Mouse (Mus musculus): Measurements from ENCODE around the gene Gosr1. TPM values are rescaled to one million over a fixed set of nuclear protein-coding genes. Genes with fewer than 3 reads are reported as not detected.

Gene Gosr1
- polyA plus RNA-seq, 1 experiment from 2014 or later, result 28.6 TPM

DNA sequence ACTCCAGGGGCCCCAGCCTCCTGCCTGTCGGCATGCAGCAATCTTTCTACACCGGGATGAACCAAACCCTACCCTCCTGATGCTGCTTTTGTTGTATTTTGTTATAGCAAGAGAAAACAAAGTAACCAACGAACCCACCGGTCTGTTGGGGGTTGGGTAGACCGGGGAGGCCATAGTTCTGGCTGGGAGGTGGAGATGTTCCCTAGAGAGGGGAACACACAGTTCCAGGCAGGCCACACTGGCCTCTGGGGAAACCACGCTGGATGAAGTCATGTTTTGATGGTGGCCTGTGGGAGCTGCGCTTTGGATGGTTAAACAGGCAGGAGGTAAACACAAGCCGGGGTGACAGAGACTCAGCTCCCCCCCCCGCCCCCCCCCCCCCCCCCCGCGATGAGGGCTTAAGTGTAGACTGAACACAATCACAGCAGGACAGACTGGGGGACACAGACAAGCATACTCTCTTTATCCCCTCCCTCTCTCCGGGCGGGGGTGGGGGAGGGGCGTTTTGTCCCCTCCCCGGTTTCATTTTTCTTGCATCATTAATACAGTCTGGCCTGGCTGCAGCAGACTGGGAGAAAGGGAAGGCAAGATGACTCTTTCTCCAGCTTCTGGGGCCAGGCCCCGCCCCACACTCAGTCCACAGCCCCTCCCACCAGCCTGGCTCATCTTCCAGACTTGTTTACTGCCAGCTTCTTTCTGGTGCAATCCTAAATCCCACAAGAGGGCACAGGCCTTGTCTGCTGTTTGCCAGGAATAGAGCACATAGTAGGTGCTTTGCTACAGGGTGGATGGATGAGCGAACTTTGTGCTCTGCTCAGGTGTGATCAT lies 53.5 kb downstream of the Gosr1 start:
- no peaks in the 10 kb centered on the region for H3K27me3 ChIP-seq (replicated peaks; ENCODE audit: control insufficient read depth, insufficient read depth, low read length)
- H3K4me1 ChIP-seq (replicated peaks; ENCODE audit: control insufficient read depth, insufficient read depth, low read length), result peaks cover 9% of the 10 kb centered on the region
- ATAC-seq, result no peak
- no peak overlapping the region for H3K4me2 ChIP-seq (replicated peaks; ENCODE audit: low read depth)
- WGBS, result 35% methylated on average over 14 of the region's 17 CpGs
- H3K9ac ChIP-seq (ENCODE audit: low read depth, low read length), result no peak overlapping the region
- H3K9me3 ChIP-seq (ENCODE audit: control insufficient read depth), result no peaks in the 10 kb centered on the region
- TF ChIP-seq CTCF (IDR thresholded peaks at IDR 0.05; ENCODE audit: low read depth), result no peak
- no peaks in the 10 kb centered on the region for H3K36me3 ChIP-seq (ENCODE audit: control insufficient read depth, insufficient read depth)
- no peak overlapping the region for H3K4me3 ChIP-seq (ENCODE audit: low read depth, low read length)
- H3K27ac ChIP-seq (ENCODE audit: low read depth, low read length), result no peak overlapping the region

DNA sequence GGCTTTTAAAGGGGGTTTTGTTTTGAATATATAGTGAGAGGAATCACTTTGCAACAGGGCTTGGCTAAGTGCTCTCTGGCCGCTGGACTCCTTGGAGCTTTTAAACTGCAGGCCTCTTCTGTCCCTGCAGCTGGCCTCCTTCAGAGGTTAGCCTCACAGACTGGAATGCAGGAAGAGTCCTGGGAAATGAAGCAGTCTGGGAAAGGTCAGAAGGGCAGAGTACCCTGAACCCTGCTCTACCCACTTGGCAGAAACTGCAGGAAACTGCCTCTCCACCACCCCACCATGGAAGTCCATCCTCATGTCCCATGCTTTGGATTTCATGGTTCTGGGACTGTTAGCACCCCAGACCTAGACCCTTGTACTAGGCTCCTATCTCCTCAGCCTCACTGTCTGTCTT lies 54.5 kb downstream of the Gosr1 start:
- no peak overlapping the region for H3K4me2 ChIP-seq (replicated peaks; ENCODE audit: low read depth)
- no peaks in the 10 kb centered on the region for H3K36me3 ChIP-seq (ENCODE audit: control insufficient read depth, insufficient read depth)
- H3K27ac ChIP-seq (ENCODE audit: low read depth, low read length), result no peak overlapping the region
- no peak overlapping the region for H3K9ac ChIP-seq (ENCODE audit: low read depth, low read length)
- no peaks in the 10 kb centered on the region for H3K27me3 ChIP-seq (replicated peaks; ENCODE audit: control insufficient read depth, insufficient read depth, low read length)
- no peak overlapping the region for H3K4me3 ChIP-seq (ENCODE audit: low read depth, low read length)
- ATAC-seq, result no peak
- no peak for TF ChIP-seq CTCF (IDR thresholded peaks at IDR 0.05; ENCODE audit: low read depth)
- WGBS, result 39% methylated on average over 1 of the region's 1 CpGs
- H3K4me1 ChIP-seq (replicated peaks; ENCODE audit: control insufficient read depth, insufficient read depth, low read length), result peaks cover 9% of the 10 kb centered on the region
- H3K9me3 ChIP-seq (ENCODE audit: control insufficient read depth), result no peaks in the 10 kb centered on the region

DNA sequence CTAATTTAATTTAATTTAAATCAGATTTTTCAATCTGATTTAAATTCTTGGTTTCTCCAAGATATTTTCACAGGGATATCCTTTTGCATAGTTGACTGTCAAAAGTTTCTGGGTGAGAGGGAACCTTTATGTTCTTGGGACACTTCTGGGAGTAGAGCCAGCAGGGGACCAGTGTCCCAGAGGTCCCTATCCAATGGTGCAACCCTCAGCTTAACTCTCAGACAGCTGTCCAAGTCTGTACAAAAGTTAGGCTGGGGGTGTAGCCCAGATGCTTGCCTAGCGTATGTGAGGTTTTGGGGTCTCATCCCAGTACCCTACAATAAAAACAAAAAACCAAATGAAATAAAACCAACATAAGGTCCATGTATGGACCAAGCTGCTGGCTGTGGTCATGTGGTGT lies 55.3 kb downstream of the Gosr1 start:
- 88% methylated on average over 1 of the region's 1 CpGs for WGBS
- no peak for TF ChIP-seq CTCF (IDR thresholded peaks at IDR 0.05; ENCODE audit: low read depth)
- H3K27me3 ChIP-seq (replicated peaks; ENCODE audit: control insufficient read depth, insufficient read depth, low read length), result no peaks in the 10 kb centered on the region

DNA sequence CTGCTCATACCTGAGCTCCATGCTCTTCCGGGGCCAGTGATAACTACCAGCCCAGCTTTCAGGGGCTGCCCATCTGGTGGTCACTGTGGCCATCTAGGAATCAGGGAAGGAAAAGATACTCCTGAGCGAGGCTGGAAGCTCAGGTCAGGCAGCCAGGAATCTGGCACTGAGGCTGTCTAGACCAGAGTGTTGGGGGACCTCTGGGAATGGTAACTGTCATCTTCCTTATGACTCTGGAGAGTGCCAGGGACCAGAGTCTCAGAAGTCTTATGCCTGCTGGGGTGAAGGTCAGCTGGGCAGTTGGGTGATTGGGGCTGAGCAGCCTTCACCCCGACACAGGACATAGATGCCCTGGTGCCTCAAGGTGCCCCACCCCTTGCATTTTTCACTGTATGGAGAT lies 55.7 kb downstream of the Gosr1 start:
- Histone ChIP-seq H3K9ac (ENCODE audit: low read depth, low read length) (no peak overlapping the region), H3K4me3 (ENCODE audit: low read depth, low read length) (no peak overlapping the region), H3K27me3 (replicated peaks; ENCODE audit: control insufficient read depth, insufficient read depth, low read length) (no peaks in the 10 kb centered on the region), H3K9me3 (ENCODE audit: control insufficient read depth) (no peaks in the 10 kb centered on the region), H3K27ac (ENCODE audit: low read depth, low read length) (no peak overlapping the region), H3K4me1 (replicated peaks; ENCODE audit: control insufficient read depth, insufficient read depth, low read length) (peaks cover 9% of the 10 kb centered on the region), H3K36me3 (ENCODE audit: control insufficient read depth, insufficient read depth) (no peaks in the 10 kb centered on the region), H3K4me2 (replicated peaks; ENCODE audit: low read depth) (no peak overlapping the region)
- WGBS, result 85% methylated on average over 3 of the region's 3 CpGs
- ATAC-seq, result no peak
- TF ChIP-seq CTCF (IDR thresholded peaks at IDR 0.05; ENCODE audit: low read depth), result no peak

More for the DNA sequence above, 55.3 kb downstream of the Gosr1 start:
- Histone ChIP-seq H3K4me1 (replicated peaks; ENCODE audit: control insufficient read depth, insufficient read depth, low read length) (peaks cover 9% of the 10 kb centered on the region), H3K9ac (ENCODE audit: low read depth, low read length) (no peak overlapping the region), H3K9me3 (ENCODE audit: control insufficient read depth) (no peaks in the 10 kb centered on the region), H3K27ac (ENCODE audit: low read depth, low read length) (no peak overlapping the region), H3K4me3 (ENCODE audit: low read depth, low read length) (no peak overlapping the region), H3K36me3 (ENCODE audit: control insufficient read depth, insufficient read depth) (no peaks in the 10 kb centered on the region), H3K4me2 (replicated peaks; ENCODE audit: low read depth) (no peak overlapping the region)
- no peak for ATAC-seq

DNA sequence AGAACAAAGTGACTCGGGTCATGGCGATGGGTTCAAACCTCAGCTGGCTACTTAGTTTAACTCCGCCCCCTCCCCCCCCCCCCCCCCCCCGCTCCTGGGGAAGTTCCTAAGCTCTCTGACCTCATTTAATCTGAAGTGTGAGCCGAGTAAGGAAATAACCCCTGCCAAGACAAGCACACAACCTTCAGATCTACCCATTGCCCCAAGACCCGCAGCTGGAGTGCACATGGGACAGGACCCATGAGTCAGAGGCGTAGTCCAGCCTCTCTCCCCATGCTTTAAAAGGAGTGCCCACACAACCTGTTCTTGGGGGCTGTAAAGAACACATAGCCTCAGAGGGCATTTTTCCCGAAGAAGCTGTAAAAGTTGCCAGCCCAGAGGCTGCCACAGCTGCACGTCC lies 63.8 kb downstream of the Gosr1 start:
- H3K4me2 ChIP-seq (replicated peaks; ENCODE audit: low read depth), result peak overlapping the region; percentile 49
- no peak for TF ChIP-seq CTCF (IDR thresholded peaks at IDR 0.05; ENCODE audit: low read depth)
- no peaks in the 10 kb centered on the region for H3K36me3 ChIP-seq (ENCODE audit: control insufficient read depth, insufficient read depth)
- ATAC-seq, result no peak
- H3K27me3 ChIP-seq (replicated peaks; ENCODE audit: control insufficient read depth, insufficient read depth, low read length), result no peaks in the 10 kb centered on the region
- H3K9me3 ChIP-seq (ENCODE audit: control insufficient read depth), result no peaks in the 10 kb centered on the region
- no peaks in the 10 kb centered on the region for H3K4me1 ChIP-seq (replicated peaks; ENCODE audit: control insufficient read depth, insufficient read depth, low read length)
- H3K9ac ChIP-seq (ENCODE audit: low read depth, low read length), result no peak overlapping the region
- 44% methylated on average over 7 of the region's 9 CpGs for WGBS
- H3K27ac ChIP-seq (ENCODE audit: low read depth, low read length), result no peak overlapping the region
- no peak overlapping the region; the same call in 1 of the 2 replicates for H3K4me3 ChIP-seq (ENCODE audit: low read depth, low read length)

DNA sequence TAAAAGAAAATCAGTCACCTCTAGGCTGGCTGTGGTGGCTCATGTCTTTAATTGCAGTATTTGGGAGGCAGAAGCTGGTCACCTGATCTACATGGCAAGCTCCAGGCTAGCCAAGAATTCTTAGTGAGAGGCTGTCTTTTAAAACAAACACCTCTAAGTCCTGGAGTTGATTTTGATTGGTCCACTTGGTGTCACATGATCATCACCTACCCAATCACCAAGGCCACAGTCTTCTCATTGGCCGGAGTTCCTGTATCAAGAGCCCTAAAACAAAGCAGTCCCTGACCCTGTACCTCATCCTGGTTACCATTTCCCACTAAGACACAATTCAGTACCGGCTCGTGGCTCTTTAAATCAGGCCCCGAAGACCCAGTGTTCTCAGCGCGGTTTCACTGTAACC lies 67.6 kb downstream of the Gosr1 start:
- H3K4me2 ChIP-seq (replicated peaks; ENCODE audit: low read depth), result no peak overlapping the region
- WGBS, result 60% methylated on average over 6 of the region's 6 CpGs
- no peak overlapping the region for H3K4me3 ChIP-seq (ENCODE audit: low read depth, low read length)
- ATAC-seq, result no peak
- no peak overlapping the region for H3K27ac ChIP-seq (ENCODE audit: low read depth, low read length)
- H3K9ac ChIP-seq (ENCODE audit: low read depth, low read length), result no peak overlapping the region
- TF ChIP-seq CTCF (IDR thresholded peaks at IDR 0.05; ENCODE audit: low read depth), result no peak
- no peaks in the 10 kb centered on the region for H3K36me3 ChIP-seq (ENCODE audit: control insufficient read depth, insufficient read depth)
- no peaks in the 10 kb centered on the region for H3K9me3 ChIP-seq (ENCODE audit: control insufficient read depth)
- H3K4me1 ChIP-seq (replicated peaks; ENCODE audit: control insufficient read depth, insufficient read depth, low read length), result no peaks in the 10 kb centered on the region
- no peaks in the 10 kb centered on the region for H3K27me3 ChIP-seq (replicated peaks; ENCODE audit: control insufficient read depth, insufficient read depth, low read length)
